Mouse (Mus musculus): ENCODE measurements around the gene Gm33815. TPM values are rescaled to one million over a fixed set of nuclear protein-coding genes. Genes with fewer than 3 reads are reported as not detected.
"Not testable (repeated sequence)": the region's sequence is repeated elsewhere in the genome, so short reads cannot be mapped to it uniquely, and the experiment has no call there.

The Gm33815 gene
- not detected for total RNA-seq (2021)

DNA sequence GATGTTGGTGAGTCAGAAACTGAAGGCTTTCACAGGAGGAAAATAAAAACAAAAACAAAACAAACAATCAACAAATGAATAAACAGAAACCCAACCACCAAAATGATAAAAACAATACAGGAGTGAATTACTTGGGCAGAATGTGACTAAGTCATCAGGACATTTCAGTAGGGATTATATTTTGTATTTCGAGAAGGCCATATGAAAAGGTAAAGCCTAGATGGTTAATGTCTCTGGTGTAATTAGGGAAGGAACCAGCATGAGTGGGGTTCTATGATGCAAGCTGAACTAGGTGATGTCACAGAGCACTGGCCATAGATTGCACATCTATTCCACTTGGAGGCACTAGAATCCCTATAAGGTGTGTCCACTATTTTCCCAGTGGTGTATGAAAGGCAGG is at the start of gene Gm33815:
Gm33815 (plus strand) TSS at position 301 of the 400 bp plus-strand sequence.
- intact Hi-C loops (cut with DNase I); DNase-seq: not testable (repeated sequence)

Data from heart, postnatal 36 days (tissue).